Mouse (Mus musculus) kidney, adult 2 months (tissue): ENCODE measurements around the gene Creb3l2.

Experiments
- CTCF ChIP-seq: fragments of 200-500 bp; conservative IDR thresholded peaks from 2 replicates; pipeline ENCODE4 v1.5.1; 2011; ENCODE audit warnings: low read depth, mild to moderate bottlenecking, control low read depth, low read length, moderate library complexity, mixed read lengths; ENCODE audit not compliant: insufficient read depth, insufficient read length
- POLR2A ChIP-seq: fragments of 200-500 bp; IDR thresholded peaks from one replicate; pipeline ENCODE4 v1.6.1; 2011; ENCODE audit warnings: low read depth, low read length, control low read depth

DNA sequence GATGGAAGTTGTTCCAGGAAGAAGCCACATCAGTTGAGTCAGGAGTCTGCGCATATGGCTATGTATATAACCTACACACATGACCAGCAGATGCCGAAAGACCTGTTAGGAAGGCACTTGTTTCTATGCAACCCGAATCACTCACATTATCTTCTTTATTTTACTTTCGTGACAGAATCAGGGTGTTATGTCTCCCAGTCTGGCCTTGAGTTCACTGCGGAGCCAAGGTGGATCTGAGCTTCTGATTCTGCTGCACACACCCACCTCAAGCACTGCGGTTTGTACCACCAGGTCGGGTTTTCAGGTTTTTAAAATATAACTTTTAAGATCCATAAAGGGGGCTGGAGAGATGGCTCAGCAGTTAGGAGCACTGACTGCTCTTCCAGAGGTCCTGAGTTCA, 119.3 kb downstream of the Creb3l2 start:
- no peak for TF ChIP-seq CTCF
- TF ChIP-seq POLR2A = no peak
